Mouse (Mus musculus): ENCODE data around the gene Gin1. TPM values are rescaled to one million over a fixed set of nuclear protein-coding genes. Genes with fewer than 3 reads are reported as not detected.

Gin1 gene
- polyA plus RNA-seq, 1 experiment from 2014 or later = 15.4 TPM

- no peak overlapping the region for H3K4me3 ChIP-seq (ENCODE audit: low read length)
- H3K27me3 ChIP-seq (replicated peaks; ENCODE audit: control insufficient read depth, insufficient read depth, low read length) = no peaks in the 10 kb centered on the region
- no peak for ATAC-seq
- no peaks in the 10 kb centered on the region for H3K36me3 ChIP-seq (ENCODE audit: control insufficient read depth, insufficient read depth, low read length)
- no peak overlapping the region for H3K4me2 ChIP-seq (ENCODE audit: low read depth, low read length)
- H3K27ac ChIP-seq (ENCODE audit: low read length) = no peak overlapping the region
- no peaks in the 10 kb centered on the region; the same call in 1 of the 2 replicates for H3K9me3 ChIP-seq (ENCODE audit: control insufficient read depth, low read length)
- no peak overlapping the region for H3K9ac ChIP-seq (ENCODE audit: low read depth, low read length)
- no peaks in the 10 kb centered on the region for H3K4me1 ChIP-seq (ENCODE audit: control insufficient read depth, insufficient read depth, low read length)
Observed at GRCm38 (mm10) chr1:97804520-97804919, 34.5 kb downstream of the Gin1 start.

GRCm38 (mm10) chr1:97809255-97809912 is 39.4 kb downstream of the Gin1 start:
- no peaks in the 10 kb centered on the region for H3K9me3 ChIP-seq (ENCODE audit: control insufficient read depth, low read length)
- no peaks in the 10 kb centered on the region for H3K4me1 ChIP-seq (ENCODE audit: control insufficient read depth, insufficient read depth, low read length)
- no peaks in the 10 kb centered on the region for H3K27me3 ChIP-seq (replicated peaks; ENCODE audit: control insufficient read depth, insufficient read depth, low read length)
- ATAC-seq = no peak
- no peak overlapping the region for H3K4me3 ChIP-seq (ENCODE audit: low read length)
- H3K27ac ChIP-seq (ENCODE audit: low read length) = no peak overlapping the region
- WGBS = 30% methylated on average over 2 of the region's 2 CpGs
- H3K4me2 ChIP-seq (ENCODE audit: low read depth, low read length) = no peak overlapping the region
- no peaks in the 10 kb centered on the region for H3K36me3 ChIP-seq (ENCODE audit: control insufficient read depth, insufficient read depth, low read length)
- H3K9ac ChIP-seq (ENCODE audit: low read depth, low read length) = no peak overlapping the region

DNA sequence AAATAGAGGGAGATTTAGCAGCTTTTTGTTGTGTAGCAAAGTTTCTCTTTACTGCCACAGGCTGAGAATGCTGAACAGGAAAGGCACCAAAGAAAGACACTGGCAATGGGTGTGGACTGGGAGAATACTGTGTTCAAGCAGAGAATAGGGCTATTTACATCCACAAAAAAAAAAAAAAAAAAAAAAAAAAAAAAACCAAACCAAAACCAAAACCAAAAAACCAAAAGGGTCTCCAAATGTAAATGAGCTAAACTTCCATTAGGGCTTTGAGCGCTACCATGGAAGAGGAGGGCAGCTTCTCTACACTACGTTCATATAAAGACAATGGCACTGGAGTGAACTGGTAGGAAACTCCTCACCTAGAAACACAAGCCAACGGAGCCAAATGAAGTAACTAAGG is 51.3 kb downstream of the Gin1 start:
- no peaks in the 10 kb centered on the region for H3K9me3 ChIP-seq (ENCODE audit: control insufficient read depth, low read length)
- no peaks in the 10 kb centered on the region for H3K27me3 ChIP-seq (replicated peaks; ENCODE audit: control insufficient read depth, insufficient read depth, low read length)
- H3K9ac ChIP-seq (ENCODE audit: low read depth, low read length) = no peak overlapping the region
- no peak overlapping the region for H3K4me3 ChIP-seq (ENCODE audit: low read length)
- no peaks in the 10 kb centered on the region for H3K36me3 ChIP-seq (ENCODE audit: control insufficient read depth, insufficient read depth, low read length)
- 95% methylated on average over 3 of the region's 3 CpGs for WGBS
- H3K4me2 ChIP-seq (ENCODE audit: low read depth, low read length) = no peak overlapping the region
- no peak for ATAC-seq
- no peaks in the 10 kb centered on the region for H3K4me1 ChIP-seq (ENCODE audit: control insufficient read depth, insufficient read depth, low read length)
- no peak overlapping the region for H3K27ac ChIP-seq (ENCODE audit: low read length)

GRCm38 (mm10) chr1:97822203-97822602 is 52.2 kb downstream of the Gin1 start:
- H3K4me1 ChIP-seq (ENCODE audit: control insufficient read depth, insufficient read depth, low read length) = no peaks in the 10 kb centered on the region
- ATAC-seq = no peak
- H3K36me3 ChIP-seq (ENCODE audit: control insufficient read depth, insufficient read depth, low read length) = no peaks in the 10 kb centered on the region
- H3K9ac ChIP-seq (ENCODE audit: low read depth, low read length) = no peak overlapping the region
- H3K9me3 ChIP-seq (ENCODE audit: control insufficient read depth, low read length) = no peaks in the 10 kb centered on the region
- no peak overlapping the region for H3K27ac ChIP-seq (ENCODE audit: low read length)
- WGBS = 66% methylated on average over 5 of the region's 5 CpGs
- no peak overlapping the region for H3K4me2 ChIP-seq (ENCODE audit: low read depth, low read length)
- no peaks in the 10 kb centered on the region for H3K27me3 ChIP-seq (replicated peaks; ENCODE audit: control insufficient read depth, insufficient read depth, low read length)
- H3K4me3 ChIP-seq (ENCODE audit: low read length) = no peak overlapping the region

GRCm38 (mm10) chr1:97822904-97823303 is 52.9 kb downstream of the Gin1 start:
- H3K4me1 ChIP-seq (ENCODE audit: control insufficient read depth, insufficient read depth, low read length) = no peaks in the 10 kb centered on the region
- ATAC-seq = no peak
- no peaks in the 10 kb centered on the region for H3K9me3 ChIP-seq (ENCODE audit: control insufficient read depth, low read length)
- WGBS = 95% methylated on average over 7 of the region's 7 CpGs
- no peak overlapping the region for H3K27ac ChIP-seq (ENCODE audit: low read length)
- no peak overlapping the region for H3K4me3 ChIP-seq (ENCODE audit: low read length)
- no peak overlapping the region for H3K4me2 ChIP-seq (ENCODE audit: low read depth, low read length)
- H3K36me3 ChIP-seq (ENCODE audit: control insufficient read depth, insufficient read depth, low read length) = no peaks in the 10 kb centered on the region
- H3K9ac ChIP-seq (ENCODE audit: low read depth, low read length) = no peak overlapping the region
- no peaks in the 10 kb centered on the region for H3K27me3 ChIP-seq (replicated peaks; ENCODE audit: control insufficient read depth, insufficient read depth, low read length)

DNA sequence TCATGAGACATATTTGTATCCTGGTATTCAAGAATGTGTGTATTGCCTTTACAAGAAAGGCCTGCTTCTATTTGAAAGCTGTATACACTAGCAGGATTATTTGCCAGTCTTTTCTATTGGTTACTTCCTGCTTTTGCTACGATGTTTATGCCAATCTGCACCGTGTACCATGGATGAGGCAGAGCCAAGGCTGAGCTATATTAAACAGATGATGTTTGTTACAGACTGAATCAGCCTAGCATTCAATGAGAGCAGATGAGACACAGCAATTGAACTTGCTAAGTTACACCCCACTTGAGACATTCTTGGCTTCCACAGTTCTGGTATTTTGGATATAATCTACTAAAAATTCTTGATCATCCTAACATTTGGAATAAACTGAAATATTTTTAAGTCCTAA is 57.6 kb downstream of the Gin1 start:
- no peak overlapping the region for H3K4me3 ChIP-seq (ENCODE audit: low read length)
- WGBS = 59% methylated on average over 2 of the region's 2 CpGs
- H3K36me3 ChIP-seq (ENCODE audit: control insufficient read depth, insufficient read depth, low read length) = no peaks in the 10 kb centered on the region
- no peak for ATAC-seq
- no peak overlapping the region for H3K9ac ChIP-seq (ENCODE audit: low read depth, low read length)
- H3K27me3 ChIP-seq (replicated peaks; ENCODE audit: control insufficient read depth, insufficient read depth, low read length) = no peaks in the 10 kb centered on the region
- H3K4me1 ChIP-seq (ENCODE audit: control insufficient read depth, insufficient read depth, low read length) = no peaks in the 10 kb centered on the region
- H3K4me2 ChIP-seq (ENCODE audit: low read depth, low read length) = no peak overlapping the region
- H3K9me3 ChIP-seq (ENCODE audit: control insufficient read depth, low read length) = no peaks in the 10 kb centered on the region
- H3K27ac ChIP-seq (ENCODE audit: low read length) = no peak overlapping the region

DNA sequence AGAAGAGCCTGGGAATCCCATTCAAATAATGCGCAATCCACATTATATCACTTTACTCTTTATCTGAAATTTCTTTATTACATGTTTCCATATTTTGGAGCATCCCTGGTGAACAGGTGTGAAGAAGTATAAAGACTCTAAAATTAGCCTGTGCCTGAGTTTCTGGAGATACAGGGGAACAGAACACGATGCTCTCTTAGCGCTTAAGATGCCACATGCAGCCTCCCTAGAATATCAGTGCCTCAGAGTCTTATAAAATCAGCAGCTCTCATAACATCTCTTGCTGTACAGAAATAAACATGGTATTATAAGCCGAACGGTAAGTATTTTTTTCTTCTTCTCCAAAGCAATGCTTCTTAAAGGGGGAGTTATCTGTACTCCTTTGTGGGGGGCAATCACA is 58.1 kb downstream of the Gin1 start:
- 87% methylated on average over 5 of the region's 5 CpGs for WGBS
- no peaks in the 10 kb centered on the region for H3K27me3 ChIP-seq (replicated peaks; ENCODE audit: control insufficient read depth, insufficient read depth, low read length)
- H3K4me1 ChIP-seq (ENCODE audit: control insufficient read depth, insufficient read depth, low read length) = no peaks in the 10 kb centered on the region
- no peak overlapping the region for H3K4me2 ChIP-seq (ENCODE audit: low read depth, low read length)
- no peak overlapping the region for H3K9ac ChIP-seq (ENCODE audit: low read depth, low read length)
- H3K27ac ChIP-seq (ENCODE audit: low read length) = no peak overlapping the region
- H3K9me3 ChIP-seq (ENCODE audit: control insufficient read depth, low read length) = no peaks in the 10 kb centered on the region
- H3K4me3 ChIP-seq (ENCODE audit: low read length) = no peak overlapping the region
- no peaks in the 10 kb centered on the region for H3K36me3 ChIP-seq (ENCODE audit: control insufficient read depth, insufficient read depth, low read length)
- ATAC-seq = no peak

DNA sequence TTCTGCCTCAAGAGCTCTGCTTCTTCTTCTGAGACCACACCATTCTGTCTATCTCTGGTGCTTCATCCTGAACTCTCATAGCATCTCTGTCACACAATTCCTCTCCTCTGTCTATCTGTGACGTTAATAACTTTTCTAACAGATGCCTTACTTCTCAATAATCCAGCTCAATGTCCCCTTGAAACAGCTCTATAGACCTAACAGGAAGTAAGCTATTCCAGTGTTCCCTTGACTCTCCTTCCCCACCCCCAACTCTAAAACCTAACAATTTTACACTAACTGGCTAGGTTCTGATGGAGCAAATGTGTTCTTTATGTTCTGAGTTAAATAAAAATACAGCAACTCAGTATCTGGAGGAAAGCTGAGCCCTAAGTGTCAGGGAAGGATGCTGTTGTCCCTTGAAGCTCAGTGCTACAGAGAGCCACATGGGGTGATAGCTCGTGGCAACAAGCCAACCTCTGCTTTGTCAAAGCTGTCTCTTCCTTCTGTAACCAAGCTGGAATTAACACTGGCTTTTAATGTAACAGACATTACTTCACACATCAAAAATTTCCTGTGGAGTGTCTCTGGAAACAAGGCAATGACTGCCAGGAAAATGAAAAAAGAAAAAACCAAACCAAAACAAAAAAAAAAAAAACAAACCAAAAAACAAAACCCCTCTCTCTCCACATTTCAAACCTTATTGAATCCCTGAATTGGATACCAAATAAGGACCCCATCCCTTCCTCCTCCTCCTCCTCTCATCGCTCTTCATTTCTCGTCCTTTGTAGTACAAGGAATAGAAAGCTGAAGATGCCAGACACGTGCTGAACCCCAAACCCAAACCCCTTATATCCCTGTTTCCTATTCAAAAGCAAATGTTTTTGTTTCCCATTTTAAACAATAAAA is 63.7 kb downstream of the Gin1 start:
- no peak overlapping the region for H3K9ac ChIP-seq (ENCODE audit: low read depth, low read length)
- 62% methylated on average over 5 of the region's 5 CpGs for WGBS
- no peaks in the 10 kb centered on the region for H3K27me3 ChIP-seq (replicated peaks; ENCODE audit: control insufficient read depth, insufficient read depth, low read length)
- no peak overlapping the region for H3K4me3 ChIP-seq (ENCODE audit: low read length)
- no peaks in the 10 kb centered on the region for H3K9me3 ChIP-seq (ENCODE audit: control insufficient read depth, low read length)
- no peaks in the 10 kb centered on the region for H3K36me3 ChIP-seq (ENCODE audit: control insufficient read depth, insufficient read depth, low read length)
- no peak overlapping the region; the same call in 1 of the 2 replicates for H3K27ac ChIP-seq (ENCODE audit: low read length)
- H3K4me2 ChIP-seq (ENCODE audit: low read depth, low read length) = no peak overlapping the region
- no peaks in the 10 kb centered on the region; the same call in 1 of the 2 replicates for H3K4me1 ChIP-seq (ENCODE audit: control insufficient read depth, insufficient read depth, low read length)
- no peak for ATAC-seq

- peak overlapping the region; percentile 17; the same call in 1 of the 2 replicates for H3K27ac ChIP-seq (ENCODE audit: low read length)
Observed at GRCm38 (mm10) chr1:97834354-97834822, 64.4 kb downstream of the Gin1 start.

More at GRCm38 (mm10) chr1:97834354-97834822, 64.4 kb downstream of the Gin1 start:
- Histone ChIP-seq H3K9ac (ENCODE audit: low read depth, low read length) (no peak overlapping the region), H3K4me3 (ENCODE audit: low read length) (no peak overlapping the region), H3K36me3 (ENCODE audit: control insufficient read depth, insufficient read depth, low read length) (no peaks in the 10 kb centered on the region), H3K27me3 (replicated peaks; ENCODE audit: control insufficient read depth, insufficient read depth, low read length) (no peaks in the 10 kb centered on the region), H3K9me3 (ENCODE audit: control insufficient read depth, low read length) (no peaks in the 10 kb centered on the region), H3K4me2 (ENCODE audit: low read depth, low read length) (no peak overlapping the region), H3K4me1 (ENCODE audit: control insufficient read depth, insufficient read depth, low read length) (no peaks in the 10 kb centered on the region; the same call in 1 of the 2 replicates)
- ATAC-seq = no peak
- WGBS = 75% methylated on average over 5 of the region's 5 CpGs

Measured in intestine, embryonic 16.5 days (tissue).